Mouse (Mus musculus) E14TG2a.4 (cell line): ENCODE results near the gene Crtc3.

ENCODE experiments used
- CTCF ChIP-seq: conservative IDR thresholded peaks from 2 replicates; pipeline ENCODE4 v1.5.1; 2014; ENCODE audit warnings: low read length
- NANOG ChIP-seq: IDR thresholded peaks from 2 replicates; pipeline ENCODE4 v1.6.1; 2014; ENCODE audit warnings: borderline replicate concordance, low read length, mixed read lengths
- POU5F1 ChIP-seq: IDR thresholded peaks from 2 replicates; pipeline ENCODE4 v1.6.1; 2014; ENCODE audit warnings: low read length, borderline replicate concordance

- TF ChIP-seq CTCF (no peak), POU5F1 (no peak), NANOG (no peak)
These were observed 17.8 kb downstream of the Crtc3 start for GRCm38 (mm10) chr7:80670889-80671288.
